Mouse (Mus musculus) stomach, postnatal 0 days (tissue): Measurements from ENCODE around the gene Psme2. TPM values are rescaled to one million over a fixed set of nuclear protein-coding genes. Genes with fewer than 3 reads are reported as not detected.

ENCODE experiments used
- ATAC-seq: fragments of 200-750 bp; cut with Nextera tagmentation; 2 replicates; pipeline ENCODE4 v1.8.0; 2017; ENCODE audit not compliant: low FRiP score, low TSS enrichment
- DNase-seq: peaks from one replicate; pipeline ENCODE4 v3.0.0-alpha.2; 2016; ENCODE audit warnings: low spot score
- H3K27ac ChIP-seq: fragments of 300-500 bp; sonication (generic); replicated peaks from 2 replicates; pipeline ENCODE4 v1.5.1; 2014; ENCODE audit warnings: mild to moderate bottlenecking, control low read depth
- H3K27me3 ChIP-seq: fragments of 300-500 bp; sonication (generic); 2 replicates; pipeline ENCODE4 v1.6.1; 2014; ENCODE audit warnings: low read length; ENCODE audit not compliant: control insufficient read depth, insufficient read depth
- H3K36me3 ChIP-seq: fragments of 300-500 bp; sonication (generic); 2 replicates; pipeline ENCODE4 v1.6.1; 2014; ENCODE audit warnings: low read length, mixed read lengths; ENCODE audit not compliant: control insufficient read depth, insufficient read depth
- H3K4me1 ChIP-seq: fragments of 300-500 bp; sonication (generic); replicated peaks from 2 replicates; pipeline ENCODE4 v1.6.1; 2014; ENCODE audit warnings: antibody characterized with exemption; ENCODE audit not compliant: control insufficient read depth, insufficient read depth
- H3K4me2 ChIP-seq: fragments of 300-500 bp; sonication (generic); replicated peaks from 2 replicates; pipeline ENCODE4 v1.6.1; 2014; ENCODE audit warnings: low read depth, mild to moderate bottlenecking, control low read depth, moderate library complexity
- H3K4me3 ChIP-seq: fragments of 300-500 bp; sonication (generic); 2 replicates; pipeline ENCODE4 v1.5.1; 2014; ENCODE audit warnings: low read depth, low read length, control low read depth
- H3K9ac ChIP-seq: fragments of 300-500 bp; sonication (generic); 2 replicates; pipeline ENCODE4 v1.6.1; 2014; ENCODE audit warnings: mild to moderate bottlenecking, low read length, control low read depth, mixed read lengths
- H3K9me3 ChIP-seq: fragments of 300-500 bp; sonication (generic); 2 replicates; pipeline ENCODE4 v1.6.1; 2016; ENCODE audit warnings: low read length; ENCODE audit not compliant: control insufficient read depth
- CTCF ChIP-seq: IDR thresholded peaks from 2 replicates; pipeline ENCODE4 v1.5.1; 2016; ENCODE audit warnings: antibody characterized with exemption, low read depth, mild to moderate bottlenecking, moderate library complexity
- EP300 ChIP-seq: optimal IDR thresholded peaks from 2 replicates; pipeline ENCODE3; 2016; ENCODE audit warnings: antibody characterized with exemption
- WGBS: fragments of 180-500 bp; shearing (Covaris S2); extraction: QIAGEN DNeasy Blood & Tissue Kit; methylation state at CpG from one replicate; pipeline ENCODE4 v1.1.7; 2014; 5-methylcytosine and 5-hydroxymethylcytosine counted together
- polyA plus RNA-seq: library from polyadenylated mRNA; unstranded; fragments of >200 nt; fragmentation: Nextera tagmentation; extraction: Ambion mirVana; gene quantifications from 2 replicates; pipeline ENCODE4 v1.2.1, GENCODE M21; 2015

Psme2 gene
- polyA plus RNA-seq, 1 experiment from 2014 or later, result 316 TPM

GRCm38 (mm10) chr14:55559799-55560201 lies 31.1 kb downstream of the Psme2 start, which contains the start of gene Dcaf11:
TSS of gene Dcaf11 (plus strand) at chr14:55560006.
- Histone ChIP-seq H3K4me3 (peak within 1 kb of the TSS; percentile 57), H3K4me1 (peaks cover 4% of the 10 kb centered on the region; the same call in 1 of the 2 replicates), H3K4me2 (peak within 1 kb of the TSS; percentile 65), H3K27ac (peak within 1 kb of the TSS; percentile 99), H3K9ac (peak within 1 kb of the TSS; percentile 82), H3K9me3 (no peaks in the 10 kb centered on the region), H3K36me3 (0 out of 2 replicates have a peak, but pooled peaks cover 6% of the 10 kb centered on the region), H3K27me3 (no peaks in the 10 kb centered on the region)
- under 1% methylated on average over 27 of the region's 27 CpGs for WGBS
- peak; percentile 94 for DNase-seq
- TF ChIP-seq EP300 (no peak), CTCF (peak; percentile 56)
- peak; percentile 87 for ATAC-seq

GRCm38 (mm10) chr14:55558740-55559448 lies 32.0 kb downstream of the Psme2 start:
- H3K27me3 ChIP-seq, result no peaks in the 10 kb centered on the region
- peak overlapping the region; percentile 57 for H3K4me3 ChIP-seq
- H3K27ac ChIP-seq, result no peak overlapping the region; the same call in 1 of the 2 replicates
- ATAC-seq (no peak), DNase-seq (no peak)
- H3K4me2 ChIP-seq, result peak overlapping the region; percentile 52
- no peak overlapping the region for H3K9ac ChIP-seq
- peak; percentile 22 for TF ChIP-seq CTCF
- no peak for TF ChIP-seq EP300
- no peaks in the 10 kb centered on the region for H3K9me3 ChIP-seq
- WGBS, result 48% methylated on average over 6 of the region's 6 CpGs
- H3K36me3 ChIP-seq, result 0 out of 2 replicates have a peak, but pooled peaks cover 4% of the 10 kb centered on the region
- peaks cover 4% of the 10 kb centered on the region; the same call in 1 of the 2 replicates for H3K4me1 ChIP-seq

GRCm38 (mm10) chr14:55557587-55557986 lies 33.3 kb downstream of the Psme2 start:
- TF ChIP-seq CTCF (no peak), EP300 (no peak)
- DNase-seq (no peak), ATAC-seq (no peak)
- 0 out of 2 replicates have a peak overlapping the region, but pooled peaks have one; percentile 31 for H3K9ac ChIP-seq
- no peak overlapping the region for H3K4me3 ChIP-seq
- WGBS, result 85% methylated on average over 3 of the region's 3 CpGs
- H3K4me1 ChIP-seq, result peaks cover 4% of the 10 kb centered on the region; the same call in 1 of the 2 replicates
- H3K9me3 ChIP-seq, result no peaks in the 10 kb centered on the region
- H3K4me2 ChIP-seq, result no peak overlapping the region
- H3K36me3 ChIP-seq, result no peaks in the 10 kb centered on the region
- H3K27ac ChIP-seq, result peak overlapping the region; percentile 18; the same call in 1 of the 2 replicates
- H3K27me3 ChIP-seq, result no peaks in the 10 kb centered on the region

DNA sequence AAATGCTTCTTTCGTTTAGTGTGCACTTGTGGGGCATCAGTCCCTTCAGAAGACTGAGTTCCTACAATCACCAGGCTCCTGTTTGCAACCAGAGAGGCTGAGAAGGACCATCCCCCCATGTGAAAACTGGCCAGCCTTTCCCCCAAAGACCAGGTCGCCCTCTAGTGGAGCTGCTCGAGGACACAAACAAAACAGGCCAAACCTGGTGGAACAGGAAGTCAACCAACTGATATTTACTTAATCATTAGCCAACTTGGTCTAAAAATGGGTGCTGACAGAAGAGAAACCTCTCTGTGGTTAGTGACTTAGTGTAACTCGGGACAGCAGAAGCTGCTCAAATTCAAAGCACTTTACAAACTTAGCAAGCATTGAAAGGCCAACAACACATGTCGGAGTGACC lies 33.9 kb downstream of the Psme2 start:
- Histone ChIP-seq H3K27me3 (no peaks in the 10 kb centered on the region), H3K27ac (peak overlapping the region; percentile 71), H3K4me1 (peaks cover 4% of the 10 kb centered on the region; the same call in 1 of the 2 replicates), H3K36me3 (no peaks in the 10 kb centered on the region), H3K4me3 (no peak overlapping the region), H3K4me2 (no peak overlapping the region), H3K9me3 (no peaks in the 10 kb centered on the region), H3K9ac (no peak overlapping the region)
- 11% methylated on average over 5 of the region's 5 CpGs for WGBS
- DNase-seq (peak; percentile 92), ATAC-seq (no peak)
- no peak for TF ChIP-seq EP300
- peak; percentile 98 for TF ChIP-seq CTCF

DNA sequence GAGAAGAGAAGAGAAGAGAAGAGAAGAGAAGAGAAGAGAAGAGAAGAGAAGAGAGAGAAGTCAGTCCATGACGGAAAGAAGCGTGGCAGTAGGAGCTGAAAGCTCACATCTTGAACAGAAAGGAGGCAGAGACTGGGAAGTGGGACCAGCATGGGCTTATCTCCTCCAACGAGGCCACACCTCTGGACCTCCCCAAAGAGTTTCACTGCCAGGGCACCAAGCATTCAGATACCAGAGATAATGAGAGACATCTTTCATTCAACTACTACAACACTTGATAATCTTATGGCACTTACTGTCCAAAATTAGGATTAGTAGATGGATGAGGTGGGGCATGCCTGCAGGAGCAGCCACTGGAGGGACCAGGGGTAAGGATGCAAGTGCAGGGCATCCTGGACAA lies 35.1 kb downstream of the Psme2 start:
- H3K9me3 ChIP-seq, result no peaks in the 10 kb centered on the region
- no peak overlapping the region for H3K27ac ChIP-seq
- H3K36me3 ChIP-seq, result no peaks in the 10 kb centered on the region
- ATAC-seq, result no peak
- H3K4me3 ChIP-seq, result no peak overlapping the region
- no peak overlapping the region for H3K4me2 ChIP-seq
- WGBS, result 79% methylated on average over 3 of the region's 3 CpGs
- no peaks in the 10 kb centered on the region for H3K4me1 ChIP-seq
- no peak overlapping the region for H3K9ac ChIP-seq
- no peaks in the 10 kb centered on the region for H3K27me3 ChIP-seq
- TF ChIP-seq CTCF, result no peak
- no peak for TF ChIP-seq EP300
- DNase-seq, result no peak

DNA sequence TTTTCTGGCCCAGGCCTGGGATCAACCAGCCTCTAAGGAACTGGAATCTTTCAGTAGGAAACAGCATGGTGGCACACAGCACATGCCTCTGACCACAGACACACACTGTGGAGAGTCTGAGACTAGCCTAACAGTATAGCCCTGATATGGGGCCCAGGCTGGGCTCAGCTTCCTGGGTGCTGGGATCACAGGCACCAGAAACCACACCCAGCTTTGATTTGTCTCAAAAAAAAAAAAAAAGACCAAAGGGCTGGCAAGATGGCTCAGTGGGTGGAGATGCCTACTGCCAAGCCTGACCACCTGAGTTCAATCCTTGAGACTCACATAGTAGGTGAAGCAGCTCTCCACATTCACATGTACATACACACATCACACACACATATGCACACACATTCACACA lies 36.3 kb downstream of the Psme2 start:
- ATAC-seq, result peak; percentile 58; the same call in 1 of the 2 replicates
- H3K9ac ChIP-seq, result no peak overlapping the region

More for the DNA sequence above, 36.3 kb downstream of the Psme2 start:
- H3K36me3 ChIP-seq, result no peaks in the 10 kb centered on the region
- no peak overlapping the region for H3K27ac ChIP-seq
- no peaks in the 10 kb centered on the region for H3K27me3 ChIP-seq
- no peak for DNase-seq
- H3K4me3 ChIP-seq, result no peak overlapping the region
- H3K9me3 ChIP-seq, result no peaks in the 10 kb centered on the region
- no peaks in the 10 kb centered on the region for H3K4me1 ChIP-seq
- H3K4me2 ChIP-seq, result no peak overlapping the region
- TF ChIP-seq CTCF (no peak), EP300 (no peak)
